Mouse (Mus musculus) kidney, adult 2 months (tissue): ENCODE measurements at regions not wholly inside any gene's neighbourhood (a gene's known extent, or its start where the extent isn't known, plus 50 kb on each side); places are given as distances from the start of the nearest gene placed in this dataset.

ENCODE experiments used
- CTCF ChIP-seq: fragments of 200-500 bp; conservative IDR thresholded peaks from 2 replicates; pipeline ENCODE4 v1.5.1; 2011; ENCODE audit warnings: low read depth, mild to moderate bottlenecking, control low read depth, low read length, moderate library complexity, mixed read lengths; ENCODE audit not compliant: insufficient read depth, insufficient read length
- POLR2A ChIP-seq: fragments of 200-500 bp; IDR thresholded peaks from one replicate; pipeline ENCODE4 v1.6.1; 2011; ENCODE audit warnings: low read depth, low read length, control low read depth

- TF ChIP-seq CTCF: no peak
- no peak for TF ChIP-seq POLR2A
These were observed 182.5 kb downstream of the Aldoart1 start for GRCm38 (mm10) chr4:72669827-72670494.
